Mouse (Mus musculus) adrenal gland, adult 18-20 months (tissue): Measurements from ENCODE around the gene Snap91. TPM values are rescaled to one million over a fixed set of nuclear protein-coding genes. Genes with fewer than 3 reads are reported as not detected.

ENCODE experiments used
- total RNA-seq, 2 experiments: library from RNA; stranded (reverse); gene quantifications; 1 replicate in 1 of 2; 2 replicates in 1 of 2; pipeline ENCODE4 v1.2.3; 2021

Snap91 gene
- total RNA-seq, 2 experiments from 2014 or later, result 25.6 to 38.2 TPM

Other genes with a start within 250 kb of the Snap91 start
- gene Me1, start 184.7 kb downstream of the Snap91 start, total RNA-seq, result 1,000 to 10,000 TPM; 1,361 to 1,780 TPM
- 100 to 1,000 TPM; 136 to 445 TPM for gene Prss35, start 137.0 kb downstream of the Snap91 start, total RNA-seq
- gene Ripply2, start 134.9 kb upstream of the Snap91 start, total RNA-seq, result under 1 TPM; 0.83 to 0.93 TPM
- 10 to 100 TPM; 37.0 to 41.4 TPM for gene Cyb5r4, start 141.4 kb upstream of the Snap91 start, total RNA-seq